Mouse (Mus musculus): ENCODE data around the gene Tpra1. TPM values are rescaled to one million over a fixed set of nuclear protein-coding genes. Genes with fewer than 3 reads are reported as not detected.

The Tpra1 gene
- polyA plus RNA-seq, 1 experiment from 2014 or later, result 36.9 TPM

DNA sequence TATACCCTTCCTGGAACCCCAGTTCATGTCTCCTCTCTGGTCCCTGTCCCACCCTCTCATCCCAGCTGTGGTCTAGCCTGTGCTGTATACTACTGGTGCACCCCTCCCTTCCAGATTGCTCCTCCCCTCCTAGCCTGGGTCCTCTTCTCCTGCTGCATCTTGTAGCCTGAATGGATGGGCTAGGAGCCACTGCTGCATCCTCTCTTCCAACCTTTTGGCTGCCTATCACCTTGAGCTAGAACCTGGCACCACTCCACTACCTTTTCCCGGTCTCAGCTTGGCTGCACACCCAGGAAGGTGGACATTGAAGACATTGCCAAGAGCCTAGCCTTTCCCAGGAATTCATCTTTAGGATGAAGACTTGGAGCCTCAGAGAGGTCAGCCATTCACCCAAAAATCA lies 26.0 kb downstream of the Tpra1 start:
- H3K4me1 ChIP-seq (ENCODE audit: control insufficient read depth, insufficient read depth, low read length), result peaks cover 64% of the 10 kb centered on the region
- H3K4me2 ChIP-seq, result no peak overlapping the region
- no peaks in the 10 kb centered on the region for H3K9me3 ChIP-seq (ENCODE audit: control insufficient read depth, low read length)
- H3K4me3 ChIP-seq (ENCODE audit: low read depth, low read length), result no peak overlapping the region
- no peak overlapping the region for H3K27ac ChIP-seq (ENCODE audit: low read depth, low read length)
- no peaks in the 10 kb centered on the region for H3K27me3 ChIP-seq (ENCODE audit: control insufficient read depth, insufficient read depth, low read length)
- H3K9ac ChIP-seq (ENCODE audit: low read length), result no peak overlapping the region
- 91% methylated on average over 1 of the region's 1 CpGs for WGBS
- H3K36me3 ChIP-seq (ENCODE audit: control insufficient read depth, insufficient read depth, low read length), result no peaks in the 10 kb centered on the region
- ATAC-seq (ENCODE audit: low FRiP score) (no peak), DNase-seq (ENCODE audit: low spot score, missing footprints) (no peak)

- Histone ChIP-seq H3K36me3 (ENCODE audit: control insufficient read depth, insufficient read depth, low read length) (no peaks in the 10 kb centered on the region), H3K27ac (ENCODE audit: low read depth, low read length) (no peak overlapping the region), H3K4me2 (no peak overlapping the region), H3K27me3 (ENCODE audit: control insufficient read depth, insufficient read depth, low read length) (no peaks in the 10 kb centered on the region), H3K4me3 (ENCODE audit: low read depth, low read length) (no peak overlapping the region), H3K4me1 (ENCODE audit: control insufficient read depth, insufficient read depth, low read length) (peaks cover 64% of the 10 kb centered on the region), H3K9ac (ENCODE audit: low read length) (no peak overlapping the region), H3K9me3 (ENCODE audit: control insufficient read depth, low read length) (no peaks in the 10 kb centered on the region)
- 79% methylated on average over 5 of the region's 5 CpGs for WGBS
- DNase-seq (ENCODE audit: low spot score, missing footprints) (no peak), ATAC-seq (ENCODE audit: low FRiP score) (no peak)
Measured at GRCm38 (mm10) chr6:88928576-88928975, 26.5 kb downstream of the Tpra1 start.

DNA sequence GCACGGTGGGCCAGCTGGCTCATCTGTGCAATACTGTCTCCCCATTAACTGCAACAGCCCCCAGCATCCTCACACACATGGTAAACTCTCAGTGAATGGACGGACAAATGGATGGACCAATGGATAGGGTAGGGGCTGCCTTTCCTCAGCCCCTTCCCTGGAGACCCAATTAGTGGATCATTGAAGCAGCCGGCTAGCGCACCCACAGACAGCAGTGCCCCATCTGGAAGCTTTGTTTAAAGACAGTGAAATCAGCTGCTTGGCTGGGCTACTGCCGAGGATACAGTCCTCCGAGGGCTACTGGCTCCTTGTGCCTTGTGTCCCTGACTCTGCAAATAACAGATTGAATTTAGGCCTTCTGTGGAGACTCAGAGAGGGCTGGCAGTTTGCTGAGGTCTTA lies 27.4 kb downstream of the Tpra1 start:
- Histone ChIP-seq H3K4me1 (ENCODE audit: control insufficient read depth, insufficient read depth, low read length) (peaks cover 63% of the 10 kb centered on the region), H3K4me2 (no peak overlapping the region), H3K9me3 (ENCODE audit: control insufficient read depth, low read length) (no peaks in the 10 kb centered on the region), H3K27me3 (ENCODE audit: control insufficient read depth, insufficient read depth, low read length) (no peaks in the 10 kb centered on the region), H3K4me3 (ENCODE audit: low read depth, low read length) (no peak overlapping the region), H3K27ac (ENCODE audit: low read depth, low read length) (peak overlapping the region; percentile 68), H3K36me3 (ENCODE audit: control insufficient read depth, insufficient read depth, low read length) (no peaks in the 10 kb centered on the region), H3K9ac (ENCODE audit: low read length) (peak overlapping the region; percentile 43)
- 58% methylated on average over 6 of the region's 6 CpGs for WGBS
- DNase-seq (ENCODE audit: low spot score, missing footprints) (peak; percentile 90), ATAC-seq (ENCODE audit: low FRiP score) (0 out of 2 replicates have a peak, but pooled peaks have one; percentile 3)

DNA sequence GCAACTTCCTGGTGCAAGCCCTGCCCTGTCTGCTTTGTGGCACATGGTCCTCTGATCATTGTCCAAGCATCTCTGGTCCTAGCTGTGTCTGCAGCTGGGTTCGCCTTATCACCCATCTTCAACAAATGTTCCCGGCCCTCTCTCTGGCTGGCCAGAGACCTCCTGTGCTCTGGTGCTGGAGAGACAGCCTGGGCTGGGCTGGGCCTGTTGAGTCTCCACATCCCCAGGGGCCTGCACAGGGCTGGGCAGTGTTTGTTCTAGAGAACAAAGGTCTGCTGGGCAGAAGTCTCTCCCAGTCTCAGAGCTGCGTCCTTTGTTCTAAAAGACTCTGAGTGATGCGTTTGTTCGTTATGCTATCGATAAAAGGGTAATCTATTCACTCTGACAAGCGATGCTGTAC lies 28.0 kb downstream of the Tpra1 start:
- Histone ChIP-seq H3K27me3 (ENCODE audit: control insufficient read depth, insufficient read depth, low read length) (no peaks in the 10 kb centered on the region), H3K4me1 (ENCODE audit: control insufficient read depth, insufficient read depth, low read length) (peaks cover 63% of the 10 kb centered on the region), H3K36me3 (ENCODE audit: control insufficient read depth, insufficient read depth, low read length) (no peaks in the 10 kb centered on the region), H3K4me2 (no peak overlapping the region), H3K9ac (ENCODE audit: low read length) (peak overlapping the region; percentile 55; the same call in 1 of the 2 replicates), H3K27ac (ENCODE audit: low read depth, low read length) (peak overlapping the region; percentile 68), H3K9me3 (ENCODE audit: control insufficient read depth, low read length) (no peaks in the 10 kb centered on the region), H3K4me3 (ENCODE audit: low read depth, low read length) (no peak overlapping the region)
- no peak for ATAC-seq (ENCODE audit: low FRiP score)
- peak; percentile 85 for DNase-seq (ENCODE audit: low spot score, missing footprints)
- 42% methylated on average over 7 of the region's 7 CpGs for WGBS

DNA sequence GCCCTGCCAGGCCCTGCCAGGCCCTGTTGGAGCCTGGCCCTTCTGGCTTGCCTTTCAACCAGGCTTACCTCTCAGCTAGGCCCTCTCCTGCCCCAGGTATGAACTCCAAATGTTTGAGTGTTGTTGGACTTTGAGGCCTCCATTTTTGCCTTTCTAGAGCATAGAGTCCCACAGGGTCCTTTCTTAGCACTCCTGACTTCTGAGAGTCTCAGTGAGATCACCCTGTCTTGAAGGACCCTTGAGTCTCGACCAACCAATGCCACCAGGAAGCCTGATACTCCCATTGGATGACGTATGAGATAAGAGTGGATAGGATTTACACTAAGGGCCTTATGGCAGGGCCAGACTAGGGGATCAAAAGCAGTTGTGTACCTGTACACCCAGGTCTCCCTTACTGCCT lies 29.4 kb downstream of the Tpra1 start:
- 68% methylated on average over 2 of the region's 2 CpGs for WGBS
- H3K27me3 ChIP-seq (ENCODE audit: control insufficient read depth, insufficient read depth, low read length), result no peaks in the 10 kb centered on the region
- no peak overlapping the region for H3K27ac ChIP-seq (ENCODE audit: low read depth, low read length)

DNA sequence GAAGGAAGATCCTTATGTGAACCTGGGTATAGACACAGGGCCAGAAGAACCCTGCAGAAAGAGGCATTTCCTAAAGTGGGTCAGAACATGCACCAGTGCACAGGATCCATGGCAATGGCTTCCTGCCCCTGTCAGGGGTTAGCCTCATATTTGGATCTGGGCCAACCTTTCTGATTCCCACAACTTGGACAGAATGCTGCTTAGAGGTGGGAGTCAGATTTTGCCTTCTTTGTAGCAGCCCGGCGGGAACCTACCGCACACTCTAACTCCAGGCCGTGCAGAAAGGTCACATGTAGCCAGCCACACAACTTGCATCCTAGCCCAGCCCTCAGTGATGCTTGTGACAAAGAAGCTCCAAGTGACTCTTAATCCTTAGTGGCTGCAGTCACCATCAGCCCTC lies 32.1 kb downstream of the Tpra1 start:
- Histone ChIP-seq H3K9ac (ENCODE audit: low read length) (peak overlapping the region; percentile 18; the same call in 1 of the 2 replicates), H3K27ac (ENCODE audit: low read depth, low read length) (no peak overlapping the region), H3K4me1 (ENCODE audit: control insufficient read depth, insufficient read depth, low read length) (peaks cover 60% of the 10 kb centered on the region), H3K9me3 (ENCODE audit: control insufficient read depth, low read length) (no peaks in the 10 kb centered on the region), H3K4me3 (ENCODE audit: low read depth, low read length) (no peak overlapping the region), H3K27me3 (ENCODE audit: control insufficient read depth, insufficient read depth, low read length) (no peaks in the 10 kb centered on the region), H3K4me2 (no peak overlapping the region), H3K36me3 (ENCODE audit: control insufficient read depth, insufficient read depth, low read length) (no peaks in the 10 kb centered on the region)
- peak; percentile 86 for DNase-seq (ENCODE audit: low spot score, missing footprints)
- 32% methylated on average over 4 of the region's 4 CpGs for WGBS
- ATAC-seq (ENCODE audit: low FRiP score), result no peak

More for the DNA sequence above, 29.4 kb downstream of the Tpra1 start:
- ATAC-seq (ENCODE audit: low FRiP score) (no peak), DNase-seq (ENCODE audit: low spot score, missing footprints) (no peak)
- H3K9me3 ChIP-seq (ENCODE audit: control insufficient read depth, low read length), result no peaks in the 10 kb centered on the region
- H3K4me3 ChIP-seq (ENCODE audit: low read depth, low read length), result no peak overlapping the region
- H3K36me3 ChIP-seq (ENCODE audit: control insufficient read depth, insufficient read depth, low read length), result no peaks in the 10 kb centered on the region
- no peak overlapping the region for H3K9ac ChIP-seq (ENCODE audit: low read length)
- no peak overlapping the region for H3K4me2 ChIP-seq
- peaks cover 54% of the 10 kb centered on the region for H3K4me1 ChIP-seq (ENCODE audit: control insufficient read depth, insufficient read depth, low read length)

DNA sequence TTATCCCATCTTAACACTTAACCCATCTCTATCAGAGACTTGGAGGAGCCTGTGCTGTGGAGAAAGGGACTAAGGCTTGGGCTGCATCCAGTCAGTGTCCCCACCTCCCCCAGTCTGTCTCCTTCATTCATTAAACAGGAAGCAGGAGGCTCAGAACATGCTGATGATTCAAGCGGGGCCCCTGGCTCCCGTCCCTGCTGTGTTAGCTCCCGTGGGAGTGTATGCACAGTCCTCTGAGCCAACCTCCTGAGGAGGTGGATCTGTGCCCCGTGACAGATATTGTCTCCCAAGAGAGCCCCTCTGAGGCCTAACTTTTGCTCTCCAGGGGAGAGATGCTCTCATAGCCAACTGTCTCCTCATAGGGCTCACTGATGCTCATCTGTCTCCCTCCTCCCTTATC lies 32.8 kb downstream of the Tpra1 start:
- Histone ChIP-seq H3K4me3 (ENCODE audit: low read depth, low read length) (no peak overlapping the region), H3K4me2 (no peak overlapping the region), H3K36me3 (ENCODE audit: control insufficient read depth, insufficient read depth, low read length) (no peaks in the 10 kb centered on the region), H3K9me3 (ENCODE audit: control insufficient read depth, low read length) (no peaks in the 10 kb centered on the region), H3K27me3 (ENCODE audit: control insufficient read depth, insufficient read depth, low read length) (no peaks in the 10 kb centered on the region), H3K27ac (ENCODE audit: low read depth, low read length) (no peak overlapping the region), H3K4me1 (ENCODE audit: control insufficient read depth, insufficient read depth, low read length) (peaks cover 62% of the 10 kb centered on the region), H3K9ac (ENCODE audit: low read length) (no peak overlapping the region)
- WGBS, result 26% methylated on average over 4 of the region's 4 CpGs
- no peak for ATAC-seq (ENCODE audit: low FRiP score)
- DNase-seq (ENCODE audit: low spot score, missing footprints), result no peak

DNA sequence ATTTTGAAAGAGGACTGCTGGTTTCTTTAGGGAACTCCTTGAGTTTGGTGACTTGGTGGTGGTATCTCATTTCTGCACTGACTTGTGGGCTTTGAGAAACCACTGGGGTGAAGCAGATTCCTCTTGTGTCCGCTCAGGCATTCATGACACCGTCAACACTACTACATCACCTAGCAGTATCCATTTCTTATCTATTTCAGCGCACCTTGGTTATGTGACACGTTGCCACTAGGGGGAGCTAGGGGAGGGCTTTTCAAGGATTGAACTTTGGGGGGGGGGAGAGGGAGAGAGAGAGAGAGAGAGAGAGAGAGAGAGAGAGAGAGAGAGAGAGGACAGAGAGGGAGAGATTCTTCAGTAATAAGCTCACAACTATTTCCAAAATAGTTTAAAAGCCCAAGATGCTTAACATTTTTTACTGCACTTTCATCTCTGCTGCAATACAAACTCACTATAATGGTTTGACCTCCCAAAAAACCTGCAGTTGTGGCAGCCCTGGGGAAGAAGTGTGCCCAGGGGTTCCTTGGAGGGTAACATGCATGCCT lies 33.8 kb downstream of the Tpra1 start:
- ATAC-seq (ENCODE audit: low FRiP score), result no peak
- 12% methylated on average over 4 of the region's 4 CpGs for WGBS

GRCm38 (mm10) chr6:88936342-88937213 lies 34.5 kb downstream of the Tpra1 start:
- Histone ChIP-seq H3K9me3 (ENCODE audit: control insufficient read depth, low read length) (no peaks in the 10 kb centered on the region), H3K27ac (ENCODE audit: low read depth, low read length) (peak overlapping the region; percentile 89), H3K9ac (ENCODE audit: low read length) (no peak overlapping the region), H3K27me3 (ENCODE audit: control insufficient read depth, insufficient read depth, low read length) (no peaks in the 10 kb centered on the region), H3K4me2 (no peak overlapping the region), H3K4me3 (ENCODE audit: low read depth, low read length) (no peak overlapping the region), H3K36me3 (ENCODE audit: control insufficient read depth, insufficient read depth, low read length) (no peaks in the 10 kb centered on the region), H3K4me1 (ENCODE audit: control insufficient read depth, insufficient read depth, low read length) (peaks cover 67% of the 10 kb centered on the region)
- WGBS, result 35% methylated on average over 13 of the region's 13 CpGs
- ATAC-seq (ENCODE audit: low FRiP score) (no peak), DNase-seq (ENCODE audit: low spot score, missing footprints) (peak; percentile 87)

More for the DNA sequence above, 33.8 kb downstream of the Tpra1 start:
- no peaks in the 10 kb centered on the region for H3K36me3 ChIP-seq (ENCODE audit: control insufficient read depth, insufficient read depth, low read length)
- peaks cover 64% of the 10 kb centered on the region for H3K4me1 ChIP-seq (ENCODE audit: control insufficient read depth, insufficient read depth, low read length)
- no peak overlapping the region for H3K4me2 ChIP-seq
- H3K4me3 ChIP-seq (ENCODE audit: low read depth, low read length), result no peak overlapping the region
- H3K27me3 ChIP-seq (ENCODE audit: control insufficient read depth, insufficient read depth, low read length), result no peaks in the 10 kb centered on the region
- no peaks in the 10 kb centered on the region for H3K9me3 ChIP-seq (ENCODE audit: control insufficient read depth, low read length)
- H3K27ac ChIP-seq (ENCODE audit: low read depth, low read length), result no peak overlapping the region
- peak; percentile 97 for DNase-seq (ENCODE audit: low spot score, missing footprints)
- no peak overlapping the region for H3K9ac ChIP-seq (ENCODE audit: low read length)

All from midbrain, embryonic 11.5 days (tissue).